Mouse (Mus musculus) olfactory bulb, adult 2 months (tissue): ENCODE results near the gene Ncf1.

Experiments
- CTCF ChIP-seq: fragments of 200-500 bp; IDR thresholded peaks from 2 replicates; pipeline ENCODE4 v1.5.1; 2012; ENCODE audit warnings: low read depth, mild to moderate bottlenecking, low read length, moderate library complexity; ENCODE audit not compliant: insufficient read depth
- POLR2A ChIP-seq: fragments of 200-500 bp; IDR thresholded peaks from 2 replicates; pipeline ENCODE4 v1.6.1; 2012; ENCODE audit warnings: mild to moderate bottlenecking, low read depth, low read length, moderate library complexity; ENCODE audit not compliant: insufficient read depth

DNA sequence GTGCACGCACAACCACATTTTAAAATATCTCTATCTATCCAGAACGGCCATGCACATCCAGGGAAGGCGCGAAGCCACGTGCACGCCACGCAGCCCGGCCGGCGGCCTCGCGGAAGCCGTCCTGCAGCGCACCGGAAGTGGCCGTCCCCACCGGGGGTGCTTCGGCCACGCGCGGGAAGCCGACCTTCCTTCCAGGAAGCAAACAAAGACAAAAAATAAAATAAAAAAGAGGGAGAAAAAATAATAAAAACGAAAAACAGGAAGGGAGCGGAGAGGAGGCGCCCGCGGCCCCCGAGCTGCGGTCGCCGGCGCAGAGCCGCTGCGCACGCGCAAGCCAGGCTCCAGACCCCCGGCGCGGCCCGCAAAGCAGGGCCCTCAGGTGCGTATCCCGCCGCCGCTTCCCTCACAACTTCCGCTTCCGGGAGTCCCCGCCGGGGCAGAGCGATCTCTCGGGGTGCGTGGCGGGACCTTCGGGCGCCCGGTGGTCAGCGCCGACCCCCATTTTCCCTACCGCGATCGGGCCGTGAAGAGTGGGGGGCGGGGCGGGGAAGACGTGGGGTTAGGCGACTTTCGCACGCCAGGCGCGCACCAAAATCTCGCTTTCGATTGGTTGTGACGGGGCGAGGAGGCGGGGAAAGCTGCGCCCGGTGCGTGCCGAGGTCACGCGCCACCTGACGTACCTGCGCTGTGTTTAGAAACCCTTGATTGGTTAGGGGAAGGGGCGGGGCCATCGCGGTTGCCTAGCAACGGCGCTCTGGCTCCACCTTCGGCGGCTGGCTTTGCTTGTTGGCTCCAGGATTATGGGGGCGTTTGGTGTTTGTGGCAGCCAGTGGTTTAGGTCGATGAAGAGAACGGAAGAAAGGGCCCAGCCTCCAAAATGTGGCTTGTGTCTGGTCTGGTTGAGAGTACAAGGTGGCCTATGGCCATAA lies 45.3 kb downstream of the Ncf1 start, which contains the start of gene Gtf2ird2:
- peak; percentile 35; the same call in 1 of the 2 replicates for TF ChIP-seq POLR2A
- no peak for TF ChIP-seq CTCF
